Mouse (Mus musculus): ENCODE data around the gene Ccdc92b. TPM values are rescaled to one million over a fixed set of nuclear protein-coding genes. Genes with fewer than 3 reads are reported as not detected.
A peak's percentile ranks its signal among the peaks of the same experiment; 100 is the strongest.

The Ccdc92b gene
- polyA plus RNA-seq, 1 experiment from 2014 or later: 1.1 TPM

DNA sequence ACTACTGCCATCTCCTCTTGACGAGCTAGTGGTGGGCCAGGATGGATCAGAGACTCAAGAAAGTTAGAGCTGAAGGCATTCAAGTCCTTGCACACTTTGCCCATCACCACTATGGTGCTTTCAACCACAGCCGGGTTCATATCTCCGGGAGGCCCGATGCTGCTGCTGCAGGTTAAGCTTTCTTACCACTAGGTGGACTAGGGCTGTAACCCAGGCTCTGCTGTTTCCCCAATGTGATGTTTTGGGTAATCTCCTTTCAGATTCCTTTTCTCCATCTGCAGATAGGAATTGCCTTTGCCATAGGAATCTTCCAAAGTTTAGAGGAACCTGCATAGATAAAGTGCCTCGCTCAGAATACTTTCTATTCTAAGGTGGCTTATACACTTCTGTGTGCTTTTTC, 3.8 kb upstream of the Ccdc92b start:
- peaks cover 62% of the 10 kb centered on the region for H3K27me3 ChIP-seq
- WGBS: 53% methylated on average over 5 of the region's 5 CpGs
- no peak overlapping the region for H3K27ac ChIP-seq
- no peaks in the 10 kb centered on the region for H3K36me3 ChIP-seq (ENCODE audit: poor library complexity, severe bottlenecking)
- no peak overlapping the region for H3K9ac ChIP-seq
- ATAC-seq: no peak
- no peaks in the 10 kb centered on the region for H3K9me3 ChIP-seq (replicated peaks)
- no peak overlapping the region for H3K4me3 ChIP-seq
- no peak overlapping the region for H3K4me2 ChIP-seq
- H3K4me1 ChIP-seq: peaks cover 11% of the 10 kb centered on the region

DNA sequence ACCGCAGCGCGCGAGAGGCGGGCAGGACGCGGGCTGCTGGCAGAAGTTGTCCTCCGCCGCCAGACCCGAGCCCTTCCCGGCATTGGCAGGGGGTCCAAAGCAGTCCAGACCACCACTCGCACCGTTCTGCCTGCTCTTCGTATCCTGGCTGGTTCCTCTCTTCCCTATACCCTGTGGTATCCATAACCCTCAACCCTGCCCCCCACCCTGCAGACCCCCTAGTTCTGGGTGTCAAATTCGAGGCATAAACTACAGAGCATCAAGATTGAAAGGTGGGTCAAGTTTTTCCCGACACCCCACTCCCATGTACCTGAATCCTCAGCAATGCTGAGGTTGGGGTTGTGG, 523 bp downstream of the Ccdc92b start:
- peak; percentile 61 for ATAC-seq
- no peak overlapping the region for H3K27ac ChIP-seq
- no peaks in the 10 kb centered on the region for H3K36me3 ChIP-seq (ENCODE audit: poor library complexity, severe bottlenecking)
- peak overlapping the region; percentile 78 for H3K4me2 ChIP-seq
- H3K4me3 ChIP-seq: peak overlapping the region; percentile 58
- WGBS: 2% methylated on average over 16 of the region's 16 CpGs
- peak overlapping the region; percentile 70 for H3K9ac ChIP-seq
- no peaks in the 10 kb centered on the region for H3K9me3 ChIP-seq (replicated peaks)
- peaks cover 9% of the 10 kb centered on the region; the same call in 1 of the 2 replicates for H3K4me1 ChIP-seq
- H3K27me3 ChIP-seq: peaks cover 41% of the 10 kb centered on the region

- H3K4me3 ChIP-seq: no peak overlapping the region
- WGBS: 79% methylated on average over 8 of the region's 8 CpGs
Observed at GRCm38 (mm10) chr11:74621974-74622669, 2.7 kb downstream of the Ccdc92b start.

GRCm38 (mm10) chr11:74623693-74624092, 4.3 kb downstream of the Ccdc92b start:
- no peaks in the 10 kb centered on the region for H3K36me3 ChIP-seq (ENCODE audit: poor library complexity, severe bottlenecking)

More at GRCm38 (mm10) chr11:74621974-74622669, 2.7 kb downstream of the Ccdc92b start:
- H3K4me1 ChIP-seq: peaks cover 9% of the 10 kb centered on the region; the same call in 1 of the 2 replicates
- H3K36me3 ChIP-seq (ENCODE audit: poor library complexity, severe bottlenecking): no peaks in the 10 kb centered on the region
- H3K9ac ChIP-seq: no peak overlapping the region
- no peak overlapping the region for H3K27ac ChIP-seq
- H3K4me2 ChIP-seq: no peak overlapping the region
- no peak for ATAC-seq
- no peaks in the 10 kb centered on the region for H3K9me3 ChIP-seq (replicated peaks)
- peaks cover 28% of the 10 kb centered on the region for H3K27me3 ChIP-seq

GRCm38 (mm10) chr11:74625333-74625732, 5.9 kb downstream of the Ccdc92b start:
- ATAC-seq: no peak
- no peak overlapping the region for H3K27ac ChIP-seq
- H3K4me2 ChIP-seq: no peak overlapping the region
- no peaks in the 10 kb centered on the region for H3K36me3 ChIP-seq (ENCODE audit: poor library complexity, severe bottlenecking)
- H3K9ac ChIP-seq: no peak overlapping the region
- peaks cover 16% of the 10 kb centered on the region for H3K27me3 ChIP-seq
- H3K4me3 ChIP-seq: no peak overlapping the region
- H3K9me3 ChIP-seq (replicated peaks): no peaks in the 10 kb centered on the region
- peaks cover 4% of the 10 kb centered on the region; the same call in 1 of the 2 replicates for H3K4me1 ChIP-seq

More at GRCm38 (mm10) chr11:74623693-74624092, 4.3 kb downstream of the Ccdc92b start:
- H3K4me3 ChIP-seq: no peak overlapping the region
- H3K27ac ChIP-seq: no peak overlapping the region
- no peak overlapping the region for H3K4me2 ChIP-seq
- no peak for ATAC-seq
- H3K4me1 ChIP-seq: peaks cover 9% of the 10 kb centered on the region; the same call in 1 of the 2 replicates
- no peaks in the 10 kb centered on the region for H3K9me3 ChIP-seq (replicated peaks)
- peaks cover 25% of the 10 kb centered on the region for H3K27me3 ChIP-seq
- H3K9ac ChIP-seq: no peak overlapping the region
- 81% methylated on average over 6 of the region's 6 CpGs for WGBS

DNA sequence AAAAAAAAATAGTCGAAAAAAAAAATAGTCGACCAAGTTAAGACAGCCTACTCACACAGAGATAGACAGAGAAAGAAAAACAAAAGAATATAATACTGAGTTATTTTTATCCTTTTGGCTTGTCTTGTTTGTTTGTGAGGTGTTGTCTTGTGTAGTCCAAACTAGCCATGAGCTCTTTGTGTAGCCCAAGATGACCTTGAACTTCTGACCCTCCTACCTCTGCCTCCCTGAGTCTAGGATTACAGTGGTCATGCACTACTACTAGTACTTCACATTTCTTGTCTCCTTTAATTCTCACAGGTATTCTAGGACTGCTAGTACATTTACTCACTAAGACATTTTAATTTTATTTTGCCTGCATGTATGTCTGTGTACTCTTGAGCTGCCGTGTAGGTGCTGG, 8.1 kb downstream of the Ccdc92b start:
- Histone ChIP-seq H3K4me1 (peaks cover 4% of the 10 kb centered on the region; the same call in 1 of the 2 replicates), H3K27me3 (no peaks in the 10 kb centered on the region), H3K4me3 (no peak overlapping the region), H3K9me3 (replicated peaks) (no peaks in the 10 kb centered on the region), H3K36me3 (ENCODE audit: poor library complexity, severe bottlenecking) (no peaks in the 10 kb centered on the region), H3K4me2 (no peak overlapping the region), H3K27ac (no peak overlapping the region), H3K9ac (no peak overlapping the region)
- ATAC-seq: no peak
- WGBS: 82% methylated on average over 3 of the region's 3 CpGs

DNA sequence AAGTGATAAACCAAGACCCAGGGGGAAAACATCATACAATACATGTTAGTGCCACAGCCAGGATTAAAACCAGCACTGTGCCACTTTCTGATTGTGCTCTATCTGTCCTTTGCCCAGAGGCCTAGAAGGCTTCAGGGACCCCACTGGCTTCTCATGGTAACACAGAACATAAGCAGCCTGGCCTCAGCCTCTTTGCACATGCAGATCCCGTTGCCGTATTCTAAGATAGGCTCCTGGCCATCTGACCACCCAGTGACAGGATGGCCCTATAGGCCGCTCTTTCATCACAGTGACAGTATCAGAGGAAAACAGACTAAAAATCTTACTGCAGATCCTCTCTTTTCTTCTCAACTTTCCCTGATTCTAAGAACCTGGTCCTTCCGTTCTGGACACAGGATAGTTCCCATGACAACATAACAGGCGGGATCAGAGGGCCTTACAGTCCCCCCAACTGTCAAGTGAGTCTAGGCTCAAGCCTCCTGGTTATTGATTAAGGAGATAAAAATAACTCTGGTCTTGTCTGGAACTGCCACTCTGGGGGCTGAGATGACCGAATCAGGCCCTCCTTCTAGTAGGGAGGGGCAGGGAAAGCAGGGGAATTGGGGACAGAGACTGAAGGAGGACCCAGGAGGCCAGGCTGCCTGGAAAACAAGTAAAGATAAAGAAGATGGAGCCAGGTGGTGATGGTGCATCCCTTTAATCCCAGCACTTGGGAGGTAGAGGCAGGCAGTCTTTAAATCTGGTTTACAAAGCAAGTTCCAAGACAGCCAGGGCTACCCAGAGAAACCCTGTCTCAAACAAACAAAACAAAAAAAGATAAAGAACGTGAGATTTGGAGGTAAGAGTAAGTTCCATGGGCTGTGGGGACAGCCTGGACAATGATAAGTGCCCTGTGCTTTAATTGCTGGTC, 12.7 kb downstream of the Ccdc92b start:
- H3K9ac ChIP-seq: no peak overlapping the region
- no peaks in the 10 kb centered on the region for H3K9me3 ChIP-seq (replicated peaks)
- no peak overlapping the region for H3K4me3 ChIP-seq
- peaks cover under 1% of the 10 kb centered on the region for H3K4me1 ChIP-seq
- ATAC-seq: no peak
- H3K36me3 ChIP-seq (ENCODE audit: poor library complexity, severe bottlenecking): no peaks in the 10 kb centered on the region
- WGBS: 72% methylated on average over 7 of the region's 7 CpGs
- no peak overlapping the region for H3K4me2 ChIP-seq
- H3K27ac ChIP-seq: no peak overlapping the region
- H3K27me3 ChIP-seq: peaks cover 2% of the 10 kb centered on the region; the same call in 1 of the 2 replicates

GRCm38 (mm10) chr11:74634490-74635275, 15.3 kb downstream of the Ccdc92b start:
- Histone ChIP-seq H3K27me3 (peaks cover 8% of the 10 kb centered on the region; the same call in 1 of the 2 replicates), H3K4me1 (peaks cover 16% of the 10 kb centered on the region), H3K9ac (no peak overlapping the region), H3K4me3 (no peak overlapping the region), H3K4me2 (no peak overlapping the region), H3K9me3 (replicated peaks) (no peaks in the 10 kb centered on the region), H3K36me3 (ENCODE audit: poor library complexity, severe bottlenecking) (no peaks in the 10 kb centered on the region), H3K27ac (no peak overlapping the region)
- 64% methylated on average over 5 of the region's 5 CpGs for WGBS
- no peak for ATAC-seq

DNA sequence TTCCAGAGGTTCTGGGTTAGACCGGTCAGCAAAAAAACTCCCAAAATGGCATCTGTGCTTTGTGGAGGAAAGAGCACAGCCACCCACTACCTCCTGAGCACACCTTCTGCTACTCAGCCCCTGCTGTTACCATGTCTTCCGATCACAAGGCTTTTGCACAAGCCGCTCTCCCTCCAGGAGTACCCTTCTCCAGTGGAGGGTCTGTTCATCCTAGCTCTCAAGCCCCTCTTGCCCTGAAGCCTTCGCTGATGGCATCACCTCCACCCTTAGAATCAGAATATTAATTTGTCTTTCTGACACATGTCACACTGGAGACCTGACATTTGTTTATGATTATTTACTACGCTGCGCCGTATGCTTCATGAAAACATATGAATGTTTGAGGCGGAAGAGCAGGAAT, 18.1 kb downstream of the Ccdc92b start:
- Histone ChIP-seq H3K27ac (peak overlapping the region; percentile 92; the same call in 1 of the 2 replicates), H3K9ac (peak overlapping the region; percentile 87), H3K27me3 (peaks cover 21% of the 10 kb centered on the region), H3K4me2 (peak overlapping the region; percentile 92), H3K4me3 (peak overlapping the region; percentile 69), H3K36me3 (ENCODE audit: poor library complexity, severe bottlenecking) (no peaks in the 10 kb centered on the region), H3K4me1 (peaks cover 16% of the 10 kb centered on the region), H3K9me3 (replicated peaks) (no peaks in the 10 kb centered on the region)
- ATAC-seq: no peak
- WGBS: 23% methylated on average over 8 of the region's 8 CpGs

DNA sequence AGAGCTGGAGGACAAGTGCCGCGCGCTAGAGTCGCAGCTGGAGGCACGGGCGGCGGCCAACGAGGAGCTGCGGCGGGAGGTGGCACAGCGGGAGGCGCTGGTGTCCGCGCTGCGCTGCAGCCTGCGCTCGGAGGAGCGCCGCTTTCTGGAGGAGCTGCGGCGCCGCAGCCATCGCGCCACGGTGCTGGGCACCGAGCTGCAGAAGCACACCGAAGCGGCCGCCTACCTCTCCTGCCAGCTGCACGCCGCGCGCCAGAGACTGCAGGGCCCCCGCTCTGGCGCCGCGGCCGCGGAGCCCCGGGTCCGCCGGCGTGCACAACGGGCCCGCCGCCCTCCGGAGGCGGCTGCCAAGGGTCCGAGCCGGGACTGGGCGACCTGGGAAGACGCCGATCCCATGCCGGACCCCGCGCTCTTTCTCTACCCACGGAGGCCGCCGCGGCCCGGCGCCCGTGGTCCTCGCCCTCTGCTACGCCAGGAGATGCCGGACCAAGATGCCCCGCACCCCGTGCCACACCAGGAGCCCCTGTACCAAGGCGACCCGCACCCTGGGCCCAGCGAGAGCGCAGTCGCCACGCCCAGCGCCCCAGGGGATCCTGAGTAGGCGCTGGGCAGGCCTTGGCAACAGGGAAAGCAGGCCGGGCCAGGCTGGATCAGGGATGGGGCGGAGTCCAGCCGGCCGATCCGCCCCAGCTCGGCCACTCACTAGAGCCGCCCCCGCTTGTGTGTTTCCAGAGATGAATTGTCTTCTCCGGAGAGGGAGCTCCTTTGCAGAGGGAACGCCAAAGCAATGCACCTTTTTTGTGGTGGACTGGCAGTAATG, 18.8 kb downstream of the Ccdc92b start:
- ATAC-seq: peak; percentile 88

More for the DNA sequence above, 18.8 kb downstream of the Ccdc92b start:
- Histone ChIP-seq H3K4me1 (peaks cover 16% of the 10 kb centered on the region), H3K27ac (peak overlapping the region; percentile 92), H3K9ac (peak overlapping the region; percentile 87), H3K9me3 (replicated peaks) (no peaks in the 10 kb centered on the region), H3K27me3 (peaks cover 21% of the 10 kb centered on the region), H3K4me3 (peak overlapping the region; percentile 69), H3K4me2 (peak overlapping the region; percentile 92), H3K36me3 (ENCODE audit: poor library complexity, severe bottlenecking) (no peaks in the 10 kb centered on the region)
- WGBS: under 1% methylated on average over 81 of the region's 86 CpGs
